Mouse (Mus musculus): ENCODE measurements around the gene Gm10234.

The Gm10234 gene

GRCm38 (mm10) chr6:95321812-95322211 lies at the start of gene Gm10234:
Gene Gm10234 (plus strand): TSS chr6:95322112.
- no peak for DNase-seq

GRCm38 (mm10) chr6:95277633-95278032 lies 44.3 kb upstream of the Gm10234 start:
- DNase-seq = no peak

GRCm38 (mm10) chr6:95296025-95296424 lies 25.9 kb upstream of the Gm10234 start:
- no peak for DNase-seq

DNA sequence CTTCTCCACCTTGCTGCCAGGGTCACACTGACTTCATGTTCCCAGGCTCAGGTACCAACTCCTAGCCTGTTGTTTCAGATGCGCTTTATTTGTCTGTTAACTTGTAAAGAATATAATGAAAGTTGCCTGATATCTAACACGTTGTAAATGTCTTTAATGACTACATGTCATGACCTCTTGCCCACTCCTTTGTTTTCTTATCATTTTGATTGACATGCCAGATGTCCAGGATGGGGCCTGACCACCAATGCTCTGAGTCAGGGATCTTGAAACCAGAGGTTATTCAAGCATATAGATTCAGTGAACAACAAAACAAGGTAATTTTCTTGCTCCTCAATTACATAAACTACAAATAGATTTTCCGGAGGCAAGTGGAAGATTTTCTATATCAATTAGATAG lies 23.5 kb upstream of the Gm10234 start:
- no peak for DNase-seq

GRCm38 (mm10) chr6:95300658-95301057 lies 21.3 kb upstream of the Gm10234 start:
- no peak for DNase-seq

DNA sequence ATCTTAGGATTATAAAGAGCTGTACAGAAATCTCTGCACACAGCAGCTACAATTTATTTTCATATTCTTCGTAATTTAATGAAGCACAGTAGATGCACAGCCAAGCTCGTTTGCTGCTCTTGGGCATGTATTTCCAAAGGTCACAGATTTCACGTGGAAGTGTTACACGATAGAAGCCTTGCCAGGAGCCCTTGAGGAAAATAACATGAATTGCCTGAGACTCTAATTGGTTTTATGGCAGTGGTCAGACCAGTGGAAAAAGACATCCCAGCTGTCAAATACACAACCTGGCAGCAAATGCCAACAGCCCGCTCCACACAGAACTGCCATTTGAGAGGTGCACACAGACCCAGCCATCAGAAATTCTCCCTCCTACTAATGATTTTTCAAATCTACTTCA lies 9.3 kb downstream of the Gm10234 start:
- DNase-seq = no peak

- DNase-seq = no peak
These were observed 12.9 kb downstream of the Gm10234 start for GRCm38 (mm10) chr6:95334781-95335180.

- no peak for DNase-seq
These were observed 27.5 kb downstream of the Gm10234 start for GRCm38 (mm10) chr6:95349378-95349777.

DNA sequence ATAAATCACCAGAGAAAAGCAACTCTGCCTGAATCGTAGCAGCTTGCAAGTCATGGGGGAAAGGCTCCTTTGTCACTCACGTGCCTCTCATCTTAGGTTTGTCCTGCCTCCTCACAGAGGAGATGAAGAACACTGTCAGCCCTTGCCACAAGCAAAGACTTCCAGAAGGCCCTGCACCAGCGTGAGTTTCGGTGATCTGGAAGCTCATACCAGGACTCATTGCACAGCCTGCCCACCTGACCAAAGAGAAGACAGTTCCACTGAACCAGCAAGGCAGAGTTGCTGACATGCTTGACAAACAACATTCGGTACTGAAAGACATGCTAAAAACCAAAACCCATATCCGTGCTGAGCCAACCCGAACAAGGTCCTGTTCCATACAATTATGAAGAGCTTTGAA lies 31.1 kb downstream of the Gm10234 start:
- DNase-seq = no peak

DNA sequence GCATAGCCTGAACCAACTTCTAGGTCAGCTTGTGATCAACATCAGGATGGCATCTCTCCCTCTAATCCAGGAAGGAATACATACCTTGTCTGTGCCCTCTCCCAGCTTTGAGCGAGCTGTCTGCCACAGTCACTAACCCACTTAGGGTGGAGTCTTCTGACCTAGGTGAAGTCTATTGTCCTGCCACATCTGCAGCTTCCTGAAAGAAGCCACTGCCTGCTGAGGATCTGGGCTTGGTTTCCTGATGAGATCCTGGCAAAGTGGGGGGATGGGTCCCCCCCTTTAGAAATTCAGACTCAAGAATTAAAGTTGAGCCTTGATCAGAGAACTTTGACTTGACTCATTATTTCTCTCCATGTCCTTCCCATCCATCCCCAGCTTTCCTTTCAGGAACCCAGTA lies 32.0 kb downstream of the Gm10234 start:
- no peak for DNase-seq

GRCm38 (mm10) chr6:95360084-95360483 lies 38.2 kb downstream of the Gm10234 start:
- no peak for DNase-seq

DNA sequence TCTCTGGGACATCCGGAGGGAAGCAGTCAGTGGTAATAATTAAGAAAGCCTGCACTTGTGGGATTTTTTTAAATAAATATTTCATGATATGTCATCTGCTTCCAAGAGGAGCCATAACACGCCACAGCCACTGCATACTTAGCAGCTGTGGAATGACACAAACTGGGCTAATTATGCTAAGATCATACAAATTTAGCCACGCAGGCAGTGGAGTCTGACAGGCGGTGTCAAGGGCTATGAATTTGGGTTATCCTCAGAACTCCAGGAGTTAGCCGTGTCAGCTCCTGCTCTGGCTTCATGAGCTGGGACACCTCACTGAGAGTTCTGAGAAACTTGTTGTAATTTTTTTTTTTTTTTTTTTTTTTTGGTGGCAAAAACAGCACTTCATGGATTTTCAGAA lies 40.8 kb downstream of the Gm10234 start:
- DNase-seq = no peak

DNA sequence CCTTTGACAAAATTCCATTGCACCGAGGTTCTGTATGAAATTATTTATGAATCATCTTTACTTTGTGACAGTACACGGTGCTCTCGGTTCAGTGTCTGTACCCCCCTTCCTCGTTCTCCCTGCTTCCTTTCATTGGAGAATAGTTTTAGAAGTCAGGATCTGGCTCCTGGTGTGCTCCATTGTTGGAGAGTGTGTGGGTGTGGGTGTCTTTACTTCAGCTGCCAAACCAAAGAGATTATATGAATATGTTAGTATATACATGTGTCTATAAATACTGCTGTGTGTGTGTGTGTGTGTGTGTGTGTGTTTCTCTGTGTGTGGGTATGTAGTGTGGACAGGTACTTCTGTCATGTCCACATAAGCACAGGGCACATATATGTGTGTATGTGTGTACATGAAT lies 49.9 kb downstream of the Gm10234 start:
- no peak for DNase-seq

All from cerebellum, adult 11-12 months (tissue).